Mouse (Mus musculus) thymus, adult 2 months (tissue): Measurements from ENCODE around the gene C130074G19Rik. TPM values are rescaled to one million over a fixed set of nuclear protein-coding genes. Genes with fewer than 3 reads are reported as not detected.

ENCODE experiments used
- DNase-seq: peaks from one replicate; pipeline ENCODE4 v3.0.0; 2021
- H3K27ac ChIP-seq: fragments of 200-500 bp; 2 replicates; pipeline ENCODE4 v1.5.1; 2012; ENCODE audit warnings: low read length, control low read depth; ENCODE audit not compliant: control insufficient read depth, insufficient read depth
- H3K27me3 ChIP-seq: fragments of 200-500 bp; 2 replicates; pipeline ENCODE4 v1.6.1; 2012; ENCODE audit warnings: mild to moderate bottlenecking, low read length, moderate library complexity, mixed read lengths; ENCODE audit not compliant: control insufficient read depth, insufficient read depth
- H3K36me3 ChIP-seq: fragments of 200-500 bp; 2 replicates; pipeline ENCODE4 v1.6.1; 2012; ENCODE audit warnings: mild to moderate bottlenecking, low read length, moderate library complexity; ENCODE audit not compliant: control insufficient read depth, insufficient read depth
- H3K4me1 ChIP-seq: fragments of 200-500 bp; replicated peaks from 2 replicates; pipeline ENCODE4 v1.6.1; 2012; ENCODE audit warnings: low read length; ENCODE audit not compliant: control insufficient read depth, insufficient read depth
- H3K4me3 ChIP-seq: fragments of 200-500 bp; 2 replicates; pipeline ENCODE4 v1.5.1; 2012; ENCODE audit warnings: mild to moderate bottlenecking, low read length, control low read depth, moderate library complexity; ENCODE audit not compliant: control insufficient read depth, insufficient read depth
- CTCF ChIP-seq: fragments of 200-500 bp; IDR thresholded peaks from 2 replicates; pipeline ENCODE4 v1.5.1; 2012; ENCODE audit warnings: mild to moderate bottlenecking, control low read depth, low read length, moderate library complexity, borderline replicate concordance; ENCODE audit not compliant: control insufficient read depth, poor library complexity, insufficient read depth; ENCODE audit errors: extremely low read depth
- POLR2A ChIP-seq: fragments of 200-500 bp; IDR thresholded peaks from 2 replicates; pipeline ENCODE4 v1.6.1; 2012; ENCODE audit warnings: mild to moderate bottlenecking, low read length, control low read depth, moderate library complexity; ENCODE audit not compliant: control insufficient read depth, poor library complexity, insufficient read depth; ENCODE audit errors: extremely low read depth
- WGBS: fragments of 180-500 bp; shearing (Covaris S2); methylation state at CpG from one replicate; pipeline ENCODE4 v1.1.7; 2018; 5-methylcytosine and 5-hydroxymethylcytosine counted together
- polyA plus RNA-seq: library from polyadenylated mRNA; depleted of rRNA; stranded (reverse); fragments of >200 nt; gene quantifications from 2 replicates; pipeline ENCODE4 v1.2.3, GENCODE M21; 2012

The C130074G19Rik gene
- polyA plus RNA-seq, 1 experiment = 3.2 TPM

DNA sequence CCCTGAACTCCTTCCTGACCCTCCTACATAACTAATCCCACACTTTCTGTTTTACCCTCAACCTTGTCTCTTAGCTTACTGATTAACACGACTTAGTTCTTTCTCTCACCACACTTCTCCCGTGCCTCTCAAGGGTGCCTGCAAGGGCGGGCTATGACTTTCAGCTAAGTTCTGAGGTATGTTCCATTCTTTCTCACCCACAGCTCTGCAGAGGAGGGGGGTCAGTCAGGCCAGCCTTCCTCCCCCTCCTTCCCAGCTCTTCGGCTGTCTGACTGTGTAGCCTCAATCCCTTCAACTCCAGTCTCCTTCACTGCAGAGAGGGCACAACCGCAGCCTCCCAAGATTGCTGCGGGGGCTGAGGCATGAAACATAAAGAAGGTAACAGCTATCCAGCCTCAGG lies 4.2 kb downstream of the C130074G19Rik start:
- Histone ChIP-seq H3K27me3 (peaks cover 13% of the 10 kb centered on the region), H3K4me1 (no peaks in the 10 kb centered on the region), H3K27ac (no peak overlapping the region), H3K4me3 (no peak overlapping the region), H3K36me3 (no peaks in the 10 kb centered on the region)
- 90% methylated on average over 6 of the region's 6 CpGs for WGBS
- no peak for DNase-seq
- TF ChIP-seq CTCF (no peak), POLR2A (no peak)

GRCm38 (mm10) chr1:184877306-184877705 lies 5.7 kb downstream of the C130074G19Rik start:
- no peak for DNase-seq

GRCm38 (mm10) chr1:184873910-184874309 lies 9.1 kb downstream of the C130074G19Rik start:
- Histone ChIP-seq H3K4me3 (no peak overlapping the region), H3K36me3 (no peaks in the 10 kb centered on the region), H3K27me3 (no peaks in the 10 kb centered on the region), H3K27ac (no peak overlapping the region), H3K4me1 (no peaks in the 10 kb centered on the region)
- no peak for TF ChIP-seq CTCF
- no peak for TF ChIP-seq POLR2A
- DNase-seq = no peak
- 85% methylated on average over 11 of the region's 11 CpGs for WGBS

More at GRCm38 (mm10) chr1:184877306-184877705, 5.7 kb downstream of the C130074G19Rik start:
- no peak overlapping the region for H3K4me3 ChIP-seq
- no peak overlapping the region for H3K27ac ChIP-seq
- TF ChIP-seq POLR2A = no peak
- no peak for TF ChIP-seq CTCF
- WGBS = 75% methylated on average over 2 of the region's 2 CpGs
- no peaks in the 10 kb centered on the region for H3K36me3 ChIP-seq
- no peaks in the 10 kb centered on the region for H3K4me1 ChIP-seq
- peaks cover 9% of the 10 kb centered on the region for H3K27me3 ChIP-seq

DNA sequence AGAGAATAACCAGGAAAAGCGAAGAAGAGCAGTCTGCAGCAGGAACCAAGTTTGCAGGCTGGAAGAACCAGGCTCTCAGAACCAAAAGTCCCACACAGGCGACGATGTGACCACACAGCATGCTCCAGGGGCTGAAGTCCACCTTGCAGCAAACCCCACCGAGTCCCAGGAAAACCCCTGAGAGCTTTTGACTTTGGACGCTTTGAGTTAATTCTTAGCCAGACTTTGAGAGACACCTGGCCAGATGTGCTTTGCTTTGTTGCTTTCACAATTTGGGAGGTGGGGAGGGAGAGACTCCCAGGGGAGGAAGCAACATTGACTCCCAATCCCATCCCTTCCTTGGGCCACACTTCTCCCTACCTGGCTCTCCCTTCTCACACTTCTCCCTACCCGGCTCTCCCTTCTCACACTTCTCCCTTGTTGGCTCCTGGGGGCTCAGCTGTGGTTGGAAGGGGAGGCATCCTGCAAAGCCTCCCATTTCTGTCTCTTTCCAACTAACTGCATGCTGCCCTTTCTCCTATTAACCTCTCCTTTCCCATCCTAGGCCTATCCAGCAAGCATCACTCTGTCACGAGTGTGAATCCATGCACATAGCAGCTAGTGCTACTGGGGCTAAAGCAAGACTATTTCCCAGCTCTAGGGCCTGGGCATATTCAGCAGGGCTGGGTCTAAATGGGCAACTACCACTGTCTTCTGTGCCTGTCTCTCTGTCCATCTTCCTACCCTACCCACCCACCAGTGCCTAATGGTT lies 10.8 kb downstream of the C130074G19Rik start:
- Histone ChIP-seq H3K27ac (no peak overlapping the region), H3K36me3 (no peaks in the 10 kb centered on the region), H3K4me3 (no peak overlapping the region), H3K4me1 (no peaks in the 10 kb centered on the region), H3K27me3 (no peaks in the 10 kb centered on the region)
- DNase-seq = no peak
- 92% methylated on average over 7 of the region's 7 CpGs for WGBS
- TF ChIP-seq CTCF (no peak), POLR2A (no peak)

- TF ChIP-seq CTCF (no peak), POLR2A (no peak)
- Histone ChIP-seq H3K4me1 (no peaks in the 10 kb centered on the region), H3K27ac (no peak overlapping the region), H3K27me3 (no peaks in the 10 kb centered on the region), H3K4me3 (no peak overlapping the region), H3K36me3 (no peaks in the 10 kb centered on the region)
- WGBS = 92% methylated on average over 1 of the region's 1 CpGs
- DNase-seq = no peak
These were observed 11.5 kb downstream of the C130074G19Rik start for GRCm38 (mm10) chr1:184871506-184871905.

DNA sequence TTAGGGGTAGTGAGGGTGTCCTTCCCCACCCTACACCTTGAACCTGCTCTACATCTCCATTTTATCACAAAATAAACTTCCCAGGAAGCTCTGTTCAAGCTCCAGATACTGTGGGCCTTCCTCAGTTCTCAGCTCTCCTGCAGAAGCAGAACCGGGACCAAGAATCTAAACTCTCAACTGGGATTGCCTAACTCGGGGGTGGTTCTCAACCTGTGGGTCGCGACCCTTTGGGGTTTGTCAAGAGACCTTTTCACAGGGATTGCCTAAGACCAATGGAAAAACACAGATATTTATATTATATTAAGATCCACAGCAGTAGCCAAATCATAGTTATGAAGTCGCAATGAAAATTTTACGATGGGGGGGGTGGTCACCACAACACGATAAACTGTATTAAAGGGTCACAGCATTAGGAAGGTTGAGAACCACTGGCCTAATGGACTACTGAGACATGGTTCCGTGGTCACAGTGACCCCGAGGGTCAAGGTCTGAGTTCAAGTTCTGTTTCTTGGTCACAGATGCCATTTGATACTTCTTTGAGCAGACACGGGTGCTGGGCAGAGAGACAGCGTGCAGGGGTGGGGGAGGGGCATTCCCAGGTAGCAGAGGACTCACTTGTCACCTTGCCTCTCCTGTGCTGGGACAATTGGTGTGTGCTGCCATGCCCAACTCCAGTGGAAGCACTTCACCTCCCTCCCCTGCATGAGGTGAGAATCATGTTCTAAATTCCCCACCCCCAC lies 12.2 kb downstream of the C130074G19Rik start:
- no peak for DNase-seq
- no peaks in the 10 kb centered on the region for H3K36me3 ChIP-seq
- H3K27ac ChIP-seq = no peak overlapping the region
- no peak overlapping the region for H3K4me3 ChIP-seq
- TF ChIP-seq CTCF = no peak
- TF ChIP-seq POLR2A = no peak
- no peaks in the 10 kb centered on the region for H3K27me3 ChIP-seq
- 94% methylated on average over 11 of the region's 11 CpGs for WGBS
- H3K4me1 ChIP-seq = no peaks in the 10 kb centered on the region
